Mouse (Mus musculus) heart, embryonic 11.5 days (tissue): ENCODE results near the gene Gm9970. TPM values are rescaled to one million over a fixed set of nuclear protein-coding genes. Genes with fewer than 3 reads are reported as not detected.

Experiments
- ATAC-seq: fragments of 200-750 bp; cut with Nextera tagmentation; replicated peaks from 2 replicates; pipeline ENCODE4 v1.8.0; 2017; ENCODE audit warnings: moderate library complexity; ENCODE audit not compliant: insufficient number of reproducible peaks, low FRiP score, low TSS enrichment
- H3K27ac ChIP-seq: fragments of 300-500 bp; sonication (generic); 2 replicates; pipeline ENCODE4 v1.5.1; 2014; ENCODE audit warnings: mild to moderate bottlenecking, low read depth, low read length
- H3K27me3 ChIP-seq: fragments of 300-500 bp; sonication (generic); 2 replicates; pipeline ENCODE4 v1.6.1; 2014; ENCODE audit warnings: mild to moderate bottlenecking, low read length, mixed read lengths; ENCODE audit not compliant: control insufficient read depth, insufficient read depth
- H3K36me3 ChIP-seq: fragments of 300-500 bp; sonication (generic); 2 replicates; pipeline ENCODE4 v1.6.1; 2014; ENCODE audit warnings: mild to moderate bottlenecking, low read length, moderate library complexity, mixed read lengths; ENCODE audit not compliant: control insufficient read depth, insufficient read depth
- H3K4me1 ChIP-seq: fragments of 300-500 bp; sonication (generic); 2 replicates; pipeline ENCODE4 v1.6.1; 2014; ENCODE audit warnings: low read length; ENCODE audit not compliant: control insufficient read depth, insufficient read depth
- H3K4me2 ChIP-seq: fragments of 300-500 bp; sonication (generic); 2 replicates; pipeline ENCODE4 v1.6.1; 2014; ENCODE audit warnings: mild to moderate bottlenecking, moderate library complexity
- H3K4me3 ChIP-seq: fragments of 300-500 bp; sonication (generic); 2 replicates; pipeline ENCODE4 v1.5.1; 2014; ENCODE audit warnings: low read depth, low read length
- H3K9ac ChIP-seq: fragments of 300-500 bp; sonication (generic); 2 replicates; pipeline ENCODE4 v1.6.1; 2014; ENCODE audit warnings: mild to moderate bottlenecking, low read depth, low read length, moderate library complexity
- H3K9me3 ChIP-seq: fragments of 300-500 bp; sonication (generic); replicated peaks from 2 replicates; pipeline ENCODE4 v1.6.1; 2016; ENCODE audit warnings: low read length; ENCODE audit not compliant: control insufficient read depth
- WGBS: fragments of 180-500 bp; shearing (Covaris S2); extraction: QIAGEN DNeasy Blood & Tissue Kit; methylation state at CpG from one replicate; pipeline ENCODE4 v1.1.7; 2014; ENCODE audit not compliant: insufficient replicate concordance; 5-methylcytosine and 5-hydroxymethylcytosine counted together
- polyA plus RNA-seq: library from polyadenylated mRNA; unstranded; fragments of >200 nt; fragmentation: Nextera tagmentation; extraction: Ambion mirVana; gene quantifications from 2 replicates; pipeline ENCODE4 v1.2.1, GENCODE M21; 2014

The Gm9970 gene
- polyA plus RNA-seq, 1 experiment from 2014 or later, result 0.53 TPM

DNA sequence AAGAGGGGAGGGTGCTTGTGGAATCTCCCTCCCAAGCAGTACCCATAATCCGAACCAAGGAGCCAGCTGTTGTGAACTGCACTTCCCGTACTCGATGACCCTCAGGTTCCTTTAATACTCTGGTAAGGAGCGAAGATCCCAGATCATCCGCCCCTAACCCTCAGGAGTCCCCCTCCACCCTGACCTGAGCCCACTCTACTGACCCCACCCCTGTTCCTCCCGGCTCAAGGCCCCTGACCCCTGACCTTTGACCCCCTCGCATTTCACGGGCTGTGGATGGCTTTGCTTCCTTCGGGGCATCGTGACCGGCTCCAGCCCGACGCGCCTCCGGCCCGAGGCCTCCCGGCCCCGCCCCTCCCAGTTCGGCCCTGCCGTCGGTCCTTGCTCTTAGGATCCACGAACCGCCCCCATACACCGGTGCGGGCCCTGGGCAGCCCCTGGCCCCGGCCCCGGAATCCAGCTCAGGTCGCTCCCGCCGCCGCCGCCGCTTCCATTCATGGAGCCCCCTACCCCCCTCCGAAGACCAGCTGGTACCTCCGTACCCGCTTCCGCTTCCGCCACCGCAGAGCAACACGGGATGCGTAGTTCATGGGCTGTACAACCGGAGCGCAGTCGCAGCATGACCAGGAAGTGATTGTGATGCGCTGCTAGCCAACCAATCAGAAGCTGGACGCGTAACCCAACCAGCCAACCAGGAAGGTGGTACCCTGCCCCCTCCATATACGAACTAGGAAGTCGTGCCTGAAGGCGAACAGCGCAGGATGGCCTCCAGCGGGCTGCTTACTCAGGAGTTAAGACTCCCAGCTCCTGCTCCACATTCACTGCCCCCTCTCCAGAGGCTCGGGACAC lies 39.1 kb downstream of the Gm9970 start, which contains the start of gene Zfp513:
Zfp513 (minus strand) TSS at position 562 of the 849 bp plus-strand sequence.
- peaks cover 5% of the 10 kb centered on the region for H3K9me3 ChIP-seq
- H3K27me3 ChIP-seq, result no peaks in the 10 kb centered on the region
- H3K36me3 ChIP-seq, result peaks cover 42% of the 10 kb centered on the region
- H3K4me2 ChIP-seq, result peak within 1 kb of the TSS; percentile 89
- peak within 1 kb of the TSS; percentile 86 for H3K27ac ChIP-seq
- peak; percentile 94 for ATAC-seq
- H3K9ac ChIP-seq, result peak within 1 kb of the TSS; percentile 88
- peaks cover 9% of the 10 kb centered on the region; the same call in 1 of the 2 replicates for H3K4me1 ChIP-seq
- WGBS, result under 1% methylated on average over 53 of the region's 53 CpGs
- peak within 1 kb of the TSS; percentile 73 for H3K4me3 ChIP-seq

DNA sequence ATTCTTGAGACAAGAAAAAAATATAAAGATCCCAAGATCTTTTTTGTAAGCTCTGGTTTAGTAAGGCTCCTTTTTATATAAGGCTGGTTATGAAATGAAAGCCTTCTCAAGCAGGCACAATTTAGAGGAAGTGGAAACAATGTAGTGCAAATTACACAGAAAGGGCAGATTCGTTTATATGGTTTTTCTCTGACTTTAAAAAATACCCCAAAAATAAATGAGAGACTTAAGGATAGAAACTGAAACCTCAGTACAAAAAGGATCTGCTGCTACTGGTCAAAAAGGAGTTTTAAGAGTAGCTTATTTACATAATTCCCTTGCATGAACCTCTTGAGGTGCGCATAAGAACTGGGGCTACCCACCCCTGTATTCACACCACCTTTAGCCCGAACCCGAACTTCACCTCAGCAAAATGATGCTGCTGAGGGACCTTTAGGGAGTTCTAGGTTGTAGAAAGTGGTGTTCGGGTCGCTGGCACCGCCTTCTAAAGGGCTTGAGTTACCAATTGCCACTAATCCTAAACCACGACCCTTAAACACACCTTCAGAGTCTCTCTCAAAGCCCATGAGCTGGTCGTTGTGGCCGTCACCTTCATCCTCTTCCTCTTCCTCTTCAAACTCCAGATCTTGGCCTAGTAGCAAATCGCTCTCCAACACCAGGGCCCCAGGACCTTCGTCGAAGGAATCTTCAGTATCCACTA lies 39.8 kb downstream of the Gm9970 start:
- peak overlapping the region; percentile 88 for H3K9ac ChIP-seq
- no peak for ATAC-seq
- no peaks in the 10 kb centered on the region for H3K27me3 ChIP-seq
- H3K4me1 ChIP-seq, result peaks cover 9% of the 10 kb centered on the region; the same call in 1 of the 2 replicates
- peaks cover 5% of the 10 kb centered on the region for H3K9me3 ChIP-seq
- peak overlapping the region; percentile 73 for H3K4me3 ChIP-seq
- peak overlapping the region; percentile 89 for H3K4me2 ChIP-seq
- 21% methylated on average over 13 of the region's 13 CpGs for WGBS
- H3K36me3 ChIP-seq, result peaks cover 48% of the 10 kb centered on the region
- peak overlapping the region; percentile 77 for H3K27ac ChIP-seq

DNA sequence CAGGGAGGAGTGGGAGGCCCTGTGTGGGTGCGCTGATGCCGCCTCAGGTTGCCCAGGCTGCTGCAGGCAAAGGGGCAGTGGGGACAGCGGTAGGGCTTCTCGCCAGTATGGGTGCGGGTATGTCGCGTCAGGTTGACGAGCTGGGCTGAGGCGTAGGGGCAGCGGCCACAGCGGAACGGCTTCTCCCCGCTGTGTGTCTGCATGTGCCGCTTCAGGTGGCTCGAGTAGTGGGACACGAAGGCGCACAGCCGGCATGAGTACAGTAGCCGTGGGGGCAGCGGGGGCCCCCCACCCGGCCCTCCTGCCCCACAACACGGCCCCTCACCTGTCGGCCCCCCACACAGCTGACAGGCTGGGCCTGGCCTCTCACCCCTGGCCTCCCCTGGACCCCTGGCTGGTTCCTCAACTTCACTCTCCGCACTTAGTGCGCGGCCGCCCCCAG lies 40.7 kb downstream of the Gm9970 start:
- 86% methylated on average over 27 of the region's 27 CpGs for WGBS
- Histone ChIP-seq H3K4me2 (peak overlapping the region; percentile 89), H3K4me3 (peak overlapping the region; percentile 2; the same call in 1 of the 2 replicates), H3K9me3 (peaks cover 5% of the 10 kb centered on the region), H3K36me3 (peaks cover 52% of the 10 kb centered on the region), H3K27ac (no peak overlapping the region), H3K4me1 (peaks cover 9% of the 10 kb centered on the region; the same call in 1 of the 2 replicates), H3K27me3 (no peaks in the 10 kb centered on the region), H3K9ac (no peak overlapping the region)
- ATAC-seq, result no peak

DNA sequence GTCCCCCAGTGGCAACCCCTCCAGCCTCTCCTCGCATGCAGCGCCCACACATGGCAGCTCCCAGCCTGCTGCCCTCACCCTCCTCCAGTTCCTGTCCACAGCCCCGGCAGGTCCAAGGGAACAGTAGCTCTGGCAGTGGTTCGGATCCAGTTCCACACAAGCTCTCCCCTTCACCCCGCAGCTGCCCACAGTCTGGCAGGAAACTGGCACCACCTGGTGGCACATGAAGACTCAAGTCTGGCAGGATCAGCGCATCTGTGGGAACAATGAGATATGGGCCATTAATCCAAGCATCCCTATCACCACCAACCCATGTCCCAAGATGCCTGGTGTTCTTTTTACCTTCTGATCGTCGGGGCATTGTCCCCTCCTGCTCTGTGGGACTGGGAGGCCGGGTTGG lies 41.1 kb downstream of the Gm9970 start:
- Histone ChIP-seq H3K4me3 (0 out of 2 replicates have a peak overlapping the region, but pooled peaks have one; percentile 2), H3K9ac (no peak overlapping the region), H3K4me2 (no peak overlapping the region), H3K27me3 (no peaks in the 10 kb centered on the region), H3K9me3 (peaks cover 5% of the 10 kb centered on the region), H3K36me3 (peaks cover 54% of the 10 kb centered on the region), H3K27ac (no peak overlapping the region), H3K4me1 (peaks cover 9% of the 10 kb centered on the region; the same call in 1 of the 2 replicates)
- 87% methylated on average over 9 of the region's 9 CpGs for WGBS
- ATAC-seq, result no peak

DNA sequence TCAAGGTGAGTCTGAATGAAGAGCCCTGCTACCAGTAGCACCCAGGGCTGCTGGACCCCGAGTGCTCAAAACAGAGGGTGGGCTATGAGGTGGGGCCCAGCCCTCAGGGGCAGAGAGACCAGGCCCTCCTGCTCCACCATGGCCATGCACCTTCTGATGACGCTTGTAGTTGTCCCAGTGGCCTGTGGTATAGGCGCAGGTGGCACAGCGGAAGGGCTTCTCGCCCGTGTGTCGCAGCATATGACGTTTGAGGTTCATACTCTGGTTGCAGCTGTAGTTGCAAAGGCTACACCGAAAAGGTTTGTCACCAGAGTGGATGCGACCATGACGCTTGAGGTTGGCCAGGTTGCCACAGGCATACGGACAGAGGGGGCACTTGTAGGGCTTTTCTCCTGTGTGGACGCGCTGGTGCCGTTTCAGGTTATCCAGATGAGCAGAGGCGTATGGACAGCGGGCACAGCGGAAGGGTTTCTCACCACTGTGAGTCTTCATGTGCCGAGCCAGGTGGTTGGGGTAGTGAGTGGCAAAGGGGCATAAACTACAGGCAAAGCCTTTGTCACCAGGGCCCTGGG lies 41.6 kb downstream of the Gm9970 start:
- no peak overlapping the region for H3K4me2 ChIP-seq
- H3K27ac ChIP-seq, result no peak overlapping the region
- no peak for ATAC-seq
- H3K27me3 ChIP-seq, result no peaks in the 10 kb centered on the region
- peaks cover 9% of the 10 kb centered on the region; the same call in 1 of the 2 replicates for H3K4me1 ChIP-seq
- H3K36me3 ChIP-seq, result peaks cover 50% of the 10 kb centered on the region
- H3K9ac ChIP-seq, result no peak overlapping the region
- WGBS, result 91% methylated on average over 19 of the region's 19 CpGs
- no peak overlapping the region for H3K4me3 ChIP-seq
- H3K9me3 ChIP-seq, result peaks cover 5% of the 10 kb centered on the region

DNA sequence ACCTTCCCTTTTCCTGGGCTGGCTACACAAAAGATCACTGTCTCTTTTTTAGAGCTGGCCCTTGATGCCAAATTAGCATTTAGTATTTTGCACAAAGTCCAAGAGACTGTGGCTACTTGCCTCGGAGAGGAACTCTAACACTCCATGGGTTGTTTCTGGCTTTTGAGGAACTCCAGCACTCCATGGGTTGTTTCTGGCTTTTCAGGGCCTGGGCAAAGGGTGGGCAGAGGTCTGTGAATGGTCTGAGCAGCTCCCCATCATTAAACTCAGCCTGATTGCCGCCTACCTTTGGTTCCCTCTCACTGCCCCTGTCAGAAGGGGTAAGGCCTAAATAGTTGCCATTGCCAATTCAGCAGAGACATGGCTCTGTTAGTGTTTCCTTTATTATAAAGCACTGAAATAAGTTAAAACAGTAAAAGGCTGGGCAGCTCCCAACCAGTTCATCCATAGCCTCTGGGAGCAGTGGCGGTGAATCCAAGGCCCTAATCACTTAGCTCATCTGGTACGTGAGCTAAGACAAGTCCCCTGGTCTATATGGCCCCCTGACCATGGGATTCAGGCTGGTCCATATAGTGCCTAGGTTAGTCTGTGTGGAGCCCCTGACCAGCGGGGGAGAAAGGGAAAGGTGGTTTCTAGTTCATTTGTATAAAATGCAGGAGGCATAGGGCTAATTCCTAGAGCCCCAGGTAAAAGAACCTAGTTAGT lies 42.3 kb downstream of the Gm9970 start:
- Histone ChIP-seq H3K27me3 (no peaks in the 10 kb centered on the region), H3K27ac (no peak overlapping the region), H3K4me3 (no peak overlapping the region), H3K9me3 (peaks cover 5% of the 10 kb centered on the region), H3K9ac (no peak overlapping the region), H3K4me2 (no peak overlapping the region), H3K4me1 (peaks cover 15% of the 10 kb centered on the region), H3K36me3 (peaks cover 47% of the 10 kb centered on the region)
- 80% methylated on average over 5 of the region's 5 CpGs for WGBS
- no peak for ATAC-seq

DNA sequence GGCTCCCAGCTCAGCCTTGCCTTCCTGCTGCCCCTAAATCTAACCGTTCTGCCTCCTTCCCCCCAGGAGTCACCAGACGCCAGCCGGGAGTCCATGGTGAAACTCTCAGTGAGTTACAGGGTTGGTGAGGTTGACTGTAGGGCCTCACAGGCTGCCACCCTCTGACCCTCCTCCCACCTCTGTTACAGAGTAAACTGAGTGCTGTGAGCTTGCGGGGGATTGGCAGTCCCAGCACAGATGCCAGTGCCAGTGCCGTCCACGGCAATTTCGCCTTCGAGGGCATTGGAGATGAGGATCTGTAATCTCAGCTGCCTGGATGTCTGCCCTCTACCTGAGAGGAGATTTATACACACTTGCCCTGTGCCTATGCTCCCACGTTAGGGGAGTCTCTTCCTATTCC lies 42.9 kb downstream of the Gm9970 start:
- Histone ChIP-seq H3K36me3 (peaks cover 47% of the 10 kb centered on the region), H3K9me3 (peaks cover 5% of the 10 kb centered on the region), H3K4me3 (no peak overlapping the region), H3K4me1 (peaks cover 15% of the 10 kb centered on the region), H3K27ac (no peak overlapping the region), H3K4me2 (no peak overlapping the region), H3K27me3 (no peaks in the 10 kb centered on the region), H3K9ac (no peak overlapping the region)
- 86% methylated on average over 9 of the region's 9 CpGs for WGBS
- ATAC-seq, result no peak

DNA sequence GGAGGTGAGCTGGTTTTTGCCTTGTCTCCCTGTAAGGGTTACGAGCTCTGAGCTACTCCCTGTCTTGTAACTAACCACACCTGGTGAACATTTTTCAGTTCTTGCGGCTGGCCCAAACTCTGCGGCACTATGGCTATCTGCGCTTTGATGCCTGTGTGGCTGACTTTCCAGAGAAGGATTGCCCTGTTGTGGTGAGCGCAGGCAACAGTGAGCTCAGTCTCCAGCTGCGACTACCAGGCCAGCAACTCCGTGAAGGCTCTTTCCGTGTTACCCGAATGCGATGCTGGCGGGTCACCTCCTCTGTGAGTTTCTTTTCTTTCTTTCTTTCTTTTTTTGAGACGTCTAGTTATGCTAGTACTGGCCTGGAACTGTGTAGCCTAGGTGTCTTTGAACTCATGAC lies 44.0 kb downstream of the Gm9970 start:
- 93% methylated on average over 12 of the region's 12 CpGs for WGBS
- peaks cover 5% of the 10 kb centered on the region for H3K9me3 ChIP-seq
- no peak overlapping the region for H3K27ac ChIP-seq
- H3K4me2 ChIP-seq, result no peak overlapping the region
- H3K4me1 ChIP-seq, result peaks cover 9% of the 10 kb centered on the region
- no peak overlapping the region for H3K9ac ChIP-seq
- H3K4me3 ChIP-seq, result no peak overlapping the region
- peaks cover 42% of the 10 kb centered on the region for H3K36me3 ChIP-seq
- no peak for ATAC-seq
- H3K27me3 ChIP-seq, result no peaks in the 10 kb centered on the region
